Mouse (Mus musculus): ENCODE data around the gene Zbtb11.

DNA sequence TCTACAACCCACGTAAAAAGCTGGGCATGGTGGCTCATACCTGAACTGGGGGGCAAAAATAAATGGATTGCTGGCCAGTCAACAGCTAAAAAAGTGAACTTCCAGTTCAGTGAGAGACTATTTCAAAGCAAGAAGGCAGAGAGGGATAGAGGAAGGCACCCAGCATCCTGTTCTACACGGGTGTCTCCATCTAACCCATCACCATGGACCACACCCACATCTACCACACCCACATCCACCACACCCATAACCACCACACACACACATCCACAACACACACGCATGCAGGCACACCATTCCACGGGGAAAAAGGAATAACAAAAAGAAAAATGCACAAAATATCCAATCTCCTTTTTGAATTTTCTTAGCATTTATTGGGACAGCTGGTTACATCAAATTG is 49.7 kb upstream of the Zbtb11 start:
- TF ChIP-seq POLR2A (IDR thresholded peaks at IDR 0.05; ENCODE audit: control insufficient read depth, extremely low read depth, insufficient read depth, low read length, poor library complexity) (no peak), CTCF (IDR thresholded peaks at IDR 0.05; ENCODE audit: borderline replicate concordance, control insufficient read depth, extremely low read depth, insufficient read depth, low read length, poor library complexity) (no peak)

All from thymus, adult 2 months (tissue).